ENCODE assay signal across 20 mouse cellular contexts in genomic region chr2:103274803-103275202, GRCm38 (mm10). TPM values are rescaled to one million over a fixed set of nuclear protein-coding genes. Genes with fewer than 3 reads are reported as not detected.
DNase-seq lines count a peak whose midpoint lies in the region; ATAC-seq and TF ChIP-seq lines count a peak whose summit lies in the region.
"Had no signal": no experiment of that assay in that cellular context is flagged by ENCODE, and none has a peak within 500 bp of the region (broad histone marks: within the 10 kb centered on the region; RNA-seq: fewer than 3 reads in every experiment).

No protein-coding gene starts in this region.

- TF ChIP-seq CTCF in lung, adult 2 months (IDR thresholded peaks at IDR 0.05; ENCODE audit: insufficient read depth, low read length), result no peak

- H3K36me3 ChIP-seq in heart, embryonic 11.5 days (ENCODE audit: control insufficient read depth, insufficient read depth, low read length), result no peaks in the 10 kb centered on the region
- H3K36me3 ChIP-seq: embryonic facial prominence, embryonic 13.5 days had no signal

- no peaks in the 10 kb centered on the region for H3K9me3 ChIP-seq in heart, embryonic 11.5 days (replicated peaks; ENCODE audit: control insufficient read depth, low read length)
- H3K9me3 ChIP-seq: embryonic facial prominence, embryonic 13.5 days had no signal

- H3K4me1 ChIP-seq in lung, adult 2 months (ENCODE audit: control insufficient read depth, insufficient read depth, low read length), result no peaks in the 10 kb centered on the region; the same call in 1 of the 2 replicates
- H3K4me1 ChIP-seq in heart, embryonic 11.5 days (ENCODE audit: control insufficient read depth, insufficient read depth, low read length), result no peaks in the 10 kb centered on the region
- H3K4me1 ChIP-seq: embryonic facial prominence, embryonic 13.5 days had no signal

- no peak for DNase-seq in frontal cortex, postnatal 14 days (ENCODE audit: low spot score in 2 of 2)
- peak; percentile 52 to 69 for DNase-seq in lung, adult 18-20 months
- no peak for DNase-seq in lung, adult 2 months
- DNase-seq in lung, postnatal 14 days, result peak; percentile 32
- peak; percentile 15 to 38 for DNase-seq in right cerebral cortex, postnatal 36 days (ENCODE audit: low spot score in 2 of 2)
- DNase-seq in MN1 (ENCODE audit: low spot score), result no peak
- DNase-seq: adrenal gland, postnatal 10 days; cerebellum, adult 2 months; layer of hippocampus, postnatal 36 days; liver; thymus, adult 18-20 months had no signal

- no peak overlapping the region for H3K4me3 ChIP-seq in lung, adult 2 months (replicated peaks; ENCODE audit: extremely low read depth, low read depth, low read length)
- H3K4me3 ChIP-seq in heart, embryonic 11.5 days (ENCODE audit: low read depth, low read length), result no peak overlapping the region
- H3K4me3 ChIP-seq: embryonic facial prominence, embryonic 13.5 days had no signal

- WGBS in lung, adult 2 months, result 52% methylated on average over 2 of the region's 2 CpGs
- 76% methylated on average over 2 of the region's 2 CpGs for WGBS in heart, embryonic 11.5 days (ENCODE audit: insufficient replicate concordance)

- H3K27ac ChIP-seq in heart, embryonic 11.5 days (ENCODE audit: low read depth, low read length), result no peak overlapping the region
- H3K27ac ChIP-seq: embryonic facial prominence, embryonic 13.5 days had no signal

- ATAC-seq in frontal cortex, adult (ENCODE audit: low TSS enrichment), result peak; percentile 85
- no peak for ATAC-seq in heart, embryonic 11.5 days (replicated peaks; ENCODE audit: insufficient number of reproducible peaks, low FRiP score, low TSS enrichment)
- ATAC-seq: inflammation-experienced regulatory T-cells, adult 6 months had no signal

- no peaks in the 10 kb centered on the region for H3K27me3 ChIP-seq in heart, embryonic 11.5 days (ENCODE audit: control insufficient read depth, insufficient read depth, low read length)
- H3K27me3 ChIP-seq: CH12.LX; embryonic facial prominence, embryonic 13.5 days had no signal

- H3K4me2 ChIP-seq in heart, embryonic 11.5 days, result no peak overlapping the region
- H3K4me2 ChIP-seq: embryonic facial prominence, embryonic 13.5 days; lung, embryonic 14.5 days had no signal

- H3K9ac ChIP-seq in heart, embryonic 11.5 days (ENCODE audit: low read depth, low read length), result no peak overlapping the region
- H3K9ac ChIP-seq: embryonic facial prominence, embryonic 13.5 days; lung, embryonic 14.5 days had no signal

- TF ChIP-seq POLR2A in lung, adult 2 months (IDR thresholded peaks at IDR 0.05; ENCODE audit: borderline replicate concordance, extremely low read depth, low read depth, low read length), result no peak

RNA-seq across cellular contexts. Expression of gene Ehf, which starts 28.3 kb away (rescaled TPM):
- polyA plus RNA-seq in lung, adult 2 months (2012; rRNA removed), result 23.1 and 38.4 TPM in 2 replicates
- 0.33 TPM in 1 of 2 replicates, not detected in the other for polyA plus RNA-seq in heart, embryonic 11.5 days (2014; fragmentation: Nextera tagmentation; extraction: Ambion mirVana)
- polyA plus RNA-seq: forebrain, embryonic 11.5 days; heart, postnatal 0 days; hindbrain, embryonic 11.5 days had no signal

Comparison
In these comparisons a context has a peak if more than half of its experiments do, and no peak if none do; other contexts are left out.
1. DNase-seq: peak in lung, adult 18-20 months (2 of 2), lung, postnatal 14 days (single experiment) and right cerebral cortex, postnatal 36 days (2 of 2); none in frontal cortex, postnatal 14 days (0 of 2), lung, adult 2 months (single experiment) and MN1 (single experiment).
2. RNA of gene Ehf, which starts 28.3 kb away (polyA plus RNA-seq): 23.1 to 38.4 TPM in lung, adult 2 months; 0.33 TPM in heart, embryonic 11.5 days; every median in the first group is over 10 times any median in the second.